Mouse (Mus musculus) heart, embryonic 12.5 days (tissue): Measurements from ENCODE around the gene Zc3h4. TPM values are rescaled to one million over a fixed set of nuclear protein-coding genes. Genes with fewer than 3 reads are reported as not detected.

Experiments
- ATAC-seq: fragments of 200-750 bp; cut with Nextera tagmentation; 2 replicates; pipeline ENCODE4 v1.8.0; 2017; ENCODE audit warnings: moderate TSS enrichment, moderate library complexity; ENCODE audit not compliant: insufficient number of reproducible peaks, low FRiP score
- H3K27ac ChIP-seq: fragments of 300-500 bp; sonication (generic); 2 replicates; pipeline ENCODE4 v1.5.1; 2016; ENCODE audit warnings: mild to moderate bottlenecking, moderate library complexity; ENCODE audit not compliant: poor library complexity, severe bottlenecking
- H3K27me3 ChIP-seq: fragments of 300-500 bp; sonication (generic); replicated peaks from 2 replicates; pipeline ENCODE4 v1.6.1; 2016; ENCODE audit warnings: mild to moderate bottlenecking, moderate library complexity
- H3K36me3 ChIP-seq: fragments of 300-500 bp; sonication (generic); 2 replicates; pipeline ENCODE4 v1.6.1; 2016; ENCODE audit warnings: mild to moderate bottlenecking, moderate library complexity
- H3K4me1 ChIP-seq: fragments of 300-500 bp; sonication (generic); replicated peaks from 2 replicates; pipeline ENCODE4 v1.6.1; 2016; ENCODE audit warnings: mild to moderate bottlenecking
- H3K4me2 ChIP-seq: fragments of 300-500 bp; sonication (generic); 2 replicates; pipeline ENCODE4 v1.6.1; 2016; ENCODE audit warnings: mild to moderate bottlenecking, moderate library complexity
- H3K4me3 ChIP-seq: fragments of 300-500 bp; sonication (generic); 2 replicates; pipeline ENCODE4 v1.5.1; 2016; ENCODE audit warnings: mild to moderate bottlenecking
- H3K9ac ChIP-seq: fragments of 300-500 bp; sonication (generic); 2 replicates; pipeline ENCODE4 v1.6.1; 2016; ENCODE audit warnings: mild to moderate bottlenecking, moderate library complexity
- H3K9me3 ChIP-seq: fragments of 300-500 bp; sonication (generic); replicated peaks from 2 replicates; pipeline ENCODE4 v1.6.1; 2016; ENCODE audit warnings: mild to moderate bottlenecking, moderate library complexity
- WGBS: fragments of 180-500 bp; shearing (Covaris S2); methylation state at CpG from one replicate; pipeline ENCODE4 v1.1.7; 2016; 5-methylcytosine and 5-hydroxymethylcytosine counted together
- polyA plus RNA-seq: library from polyadenylated mRNA; unstranded; fragments of >200 nt; fragmentation: Nextera tagmentation; extraction: Ambion mirVana; gene quantifications from 2 replicates; pipeline ENCODE4 v1.2.1, GENCODE M21; 2016

The Zc3h4 gene
- polyA plus RNA-seq, 1 experiment from 2014 or later = 14.3 TPM

DNA sequence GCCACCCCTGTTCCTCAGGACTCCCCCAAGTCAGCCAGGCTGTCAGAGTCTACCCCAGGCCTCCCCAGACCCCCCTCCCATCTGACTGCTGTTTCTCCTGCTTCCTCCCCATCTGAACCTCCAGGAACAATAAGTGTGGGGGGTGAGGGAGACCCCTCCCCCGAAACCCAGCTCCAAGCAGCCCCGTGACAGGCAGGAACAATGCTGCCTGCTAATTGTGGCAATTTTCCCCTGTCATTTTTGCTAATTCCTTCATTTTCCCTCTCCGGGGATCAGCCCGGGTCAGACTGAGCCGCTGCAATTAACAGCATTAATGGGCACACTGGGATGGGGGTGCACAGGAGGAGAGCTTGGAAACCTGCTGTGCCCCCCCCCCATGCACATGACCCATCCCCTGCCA is 67.4 kb downstream of the Zc3h4 start:
- H3K9me3 ChIP-seq = 0 out of 2 replicates have a peak, but pooled peaks cover 2% of the 10 kb centered on the region
- no peak overlapping the region for H3K9ac ChIP-seq
- WGBS = 24% methylated on average over 5 of the region's 5 CpGs
- H3K27ac ChIP-seq = no peak overlapping the region
- H3K4me3 ChIP-seq = no peak overlapping the region
- peaks cover 55% of the 10 kb centered on the region for H3K27me3 ChIP-seq
- H3K4me1 ChIP-seq = no peaks in the 10 kb centered on the region
- no peak overlapping the region for H3K4me2 ChIP-seq
- ATAC-seq = no peak
- H3K36me3 ChIP-seq = no peaks in the 10 kb centered on the region

- 33% methylated on average over 9 of the region's 9 CpGs for WGBS
- Histone ChIP-seq H3K9me3 (0 out of 2 replicates have a peak, but pooled peaks cover 5% of the 10 kb centered on the region), H3K4me1 (peaks cover 17% of the 10 kb centered on the region), H3K4me2 (no peak overlapping the region), H3K9ac (no peak overlapping the region), H3K4me3 (no peak overlapping the region), H3K27ac (no peak overlapping the region), H3K36me3 (no peaks in the 10 kb centered on the region), H3K27me3 (peaks cover 85% of the 10 kb centered on the region)
- no peak for ATAC-seq
Measured at GRCm38 (mm10) chr7:16471549-16471948, 70.8 kb downstream of the Zc3h4 start.

GRCm38 (mm10) chr7:16472116-16472709 is 71.5 kb downstream of the Zc3h4 start:
- Histone ChIP-seq H3K4me2 (no peak overlapping the region), H3K27ac (no peak overlapping the region), H3K27me3 (peaks cover 92% of the 10 kb centered on the region), H3K4me1 (peaks cover 20% of the 10 kb centered on the region), H3K9me3 (0 out of 2 replicates have a peak, but pooled peaks cover 5% of the 10 kb centered on the region), H3K36me3 (no peaks in the 10 kb centered on the region), H3K9ac (no peak overlapping the region), H3K4me3 (no peak overlapping the region)
- WGBS = 13% methylated on average over 17 of the region's 17 CpGs
- no peak for ATAC-seq

DNA sequence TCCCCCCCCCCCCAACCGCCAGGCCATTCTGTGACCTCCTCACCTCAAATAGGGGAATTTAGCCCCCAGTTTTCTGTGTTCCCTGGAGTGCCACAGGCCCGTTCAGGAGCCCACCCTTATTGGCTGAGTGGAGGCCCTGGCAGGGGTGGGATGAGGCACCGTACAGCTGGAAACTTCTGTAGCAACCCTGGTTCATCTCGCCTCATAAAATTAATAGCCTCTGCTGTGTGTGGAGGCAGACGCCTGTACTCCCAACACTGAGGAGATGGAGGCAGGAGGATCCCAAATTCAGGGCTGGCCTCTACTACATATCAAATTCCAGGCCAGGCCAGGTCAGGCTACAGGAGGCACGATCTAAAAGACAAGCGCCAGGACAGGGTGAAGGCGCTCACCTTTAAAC is 73.1 kb downstream of the Zc3h4 start:
- Histone ChIP-seq H3K9ac (no peak overlapping the region), H3K4me3 (no peak overlapping the region), H3K4me1 (peaks cover 20% of the 10 kb centered on the region), H3K9me3 (0 out of 2 replicates have a peak, but pooled peaks cover 3% of the 10 kb centered on the region), H3K36me3 (no peaks in the 10 kb centered on the region), H3K4me2 (no peak overlapping the region), H3K27ac (no peak overlapping the region), H3K27me3 (peaks cover 89% of the 10 kb centered on the region)
- WGBS = 62% methylated on average over 8 of the region's 8 CpGs
- ATAC-seq = no peak

DNA sequence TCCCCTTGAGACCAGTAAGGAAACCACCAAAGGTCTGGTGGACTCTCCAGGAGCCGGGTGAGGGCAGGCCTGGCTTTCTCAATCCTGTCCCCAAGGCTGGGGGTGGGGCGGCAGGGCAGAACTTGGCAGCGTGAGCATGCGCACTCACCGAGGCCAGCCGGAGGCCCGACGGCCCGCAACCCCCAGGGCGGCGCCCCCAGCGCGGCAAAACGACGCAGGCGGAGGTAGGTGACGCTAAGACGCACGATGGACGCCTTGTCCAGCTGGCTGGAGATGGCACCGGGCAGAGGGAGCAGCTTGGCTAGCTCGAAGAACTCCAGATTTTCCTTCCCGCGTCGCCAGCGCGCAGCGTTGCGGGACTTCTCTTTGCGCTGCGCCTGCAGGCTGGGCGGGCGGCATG is 73.7 kb downstream of the Zc3h4 start:
- peaks cover 20% of the 10 kb centered on the region for H3K4me1 ChIP-seq
- no peak overlapping the region for H3K9ac ChIP-seq
- no peaks in the 10 kb centered on the region for H3K36me3 ChIP-seq
- 4% methylated on average over 33 of the region's 33 CpGs for WGBS
- H3K27me3 ChIP-seq = peaks cover 85% of the 10 kb centered on the region
- H3K4me3 ChIP-seq = peak overlapping the region; percentile 20
- 0 out of 2 replicates have a peak, but pooled peaks cover 3% of the 10 kb centered on the region for H3K9me3 ChIP-seq
- H3K27ac ChIP-seq = no peak overlapping the region
- ATAC-seq = no peak
- peak overlapping the region; percentile 52 for H3K4me2 ChIP-seq

DNA sequence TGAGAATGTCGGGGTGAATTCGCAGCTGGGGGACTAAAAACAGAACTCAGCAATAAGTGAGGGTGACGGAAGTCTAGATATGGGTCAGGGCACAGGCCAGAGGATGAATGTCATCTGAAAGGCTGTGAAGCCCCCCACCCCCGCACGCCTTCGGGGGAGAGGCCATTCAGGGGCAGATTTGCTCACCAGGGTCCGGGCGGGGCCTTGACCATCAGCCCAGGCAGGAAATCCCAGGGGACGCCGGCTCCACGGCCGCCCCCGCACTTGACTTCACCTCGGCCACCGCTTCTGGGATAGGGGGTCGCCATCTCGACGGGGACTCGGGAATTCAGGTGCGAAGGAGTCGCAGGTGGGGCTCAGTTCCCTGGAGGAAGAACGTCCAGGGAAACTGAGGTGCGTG is 74.6 kb downstream of the Zc3h4 start:
- Histone ChIP-seq H3K9ac (no peak overlapping the region), H3K27ac (no peak overlapping the region), H3K4me3 (peak overlapping the region; percentile 45), H3K27me3 (peaks cover 84% of the 10 kb centered on the region), H3K4me2 (peak overlapping the region; percentile 66), H3K36me3 (no peaks in the 10 kb centered on the region), H3K9me3 (0 out of 2 replicates have a peak, but pooled peaks cover 3% of the 10 kb centered on the region), H3K4me1 (peaks cover 20% of the 10 kb centered on the region)
- WGBS = 3% methylated on average over 23 of the region's 23 CpGs
- ATAC-seq = no peak

- peaks cover 20% of the 10 kb centered on the region for H3K4me1 ChIP-seq
- no peaks in the 10 kb centered on the region for H3K36me3 ChIP-seq
- no peak overlapping the region for H3K27ac ChIP-seq
- WGBS = under 1% methylated on average over 56 of the region's 59 CpGs
- peak overlapping the region; percentile 66 for H3K4me2 ChIP-seq
- peaks cover 85% of the 10 kb centered on the region for H3K27me3 ChIP-seq
- peak overlapping the region; percentile 45 for H3K4me3 ChIP-seq
- peak; percentile 24; the same call in 1 of the 2 replicates for ATAC-seq
- H3K9me3 ChIP-seq = 0 out of 2 replicates have a peak, but pooled peaks cover 3% of the 10 kb centered on the region
- H3K9ac ChIP-seq = no peak overlapping the region
Measured at GRCm38 (mm10) chr7:16475764-16476599, 75.3 kb downstream of the Zc3h4 start.

DNA sequence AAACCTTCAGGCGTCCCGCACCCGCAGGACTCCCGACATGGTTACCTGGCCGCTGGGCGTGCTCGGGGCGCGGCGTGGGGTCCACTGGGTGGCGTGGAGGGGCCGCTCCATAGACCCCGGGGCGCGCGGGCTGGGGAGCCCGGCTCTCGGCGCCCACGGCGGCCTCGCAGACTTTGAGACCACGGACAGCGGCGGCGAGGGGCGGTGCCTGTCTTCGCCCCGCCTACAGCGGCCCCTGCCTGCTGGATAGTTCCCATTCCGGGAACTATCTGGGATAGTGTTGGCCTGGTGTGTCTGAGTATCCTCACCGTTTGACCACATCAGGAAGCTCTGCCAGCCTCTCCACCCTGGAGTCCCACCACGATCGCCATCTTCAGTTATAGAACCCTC is 75.9 kb downstream of the Zc3h4 start:
- ATAC-seq = no peak
- peak overlapping the region; percentile 66 for H3K4me2 ChIP-seq
- H3K9me3 ChIP-seq = 0 out of 2 replicates have a peak, but pooled peaks cover 3% of the 10 kb centered on the region
- H3K4me1 ChIP-seq = peaks cover 20% of the 10 kb centered on the region
- H3K4me3 ChIP-seq = peak overlapping the region; percentile 45
- H3K9ac ChIP-seq = no peak overlapping the region
- no peaks in the 10 kb centered on the region for H3K36me3 ChIP-seq
- WGBS = 2% methylated on average over 34 of the region's 34 CpGs
- no peak overlapping the region for H3K27ac ChIP-seq
- peaks cover 79% of the 10 kb centered on the region for H3K27me3 ChIP-seq

- no peaks in the 10 kb centered on the region for H3K36me3 ChIP-seq
- no peak within 1 kb of the TSS for H3K9ac ChIP-seq
- peak within 1 kb of the TSS; percentile 66 for H3K4me2 ChIP-seq
- ATAC-seq = no peak
- WGBS = 82% methylated on average over 8 of the region's 8 CpGs
- H3K27me3 ChIP-seq = peaks cover 70% of the 10 kb centered on the region
- H3K27ac ChIP-seq = no peak within 1 kb of the TSS
- peak within 1 kb of the TSS; percentile 45 for H3K4me3 ChIP-seq
- H3K9me3 ChIP-seq = 0 out of 2 replicates have a peak, but pooled peaks cover 3% of the 10 kb centered on the region
- H3K4me1 ChIP-seq = peaks cover 20% of the 10 kb centered on the region
Measured at GRCm38 (mm10) chr7:16477628-16478027, 76.9 kb downstream of the Zc3h4 start, which contains the start of gene Npas1. Gene Npas1 (minus strand): TSS chr7:16477728.
